In genomic region chr8:69749544-69750454, GRCm38 (mm10) we compare ENCODE assay signal across 8 mouse cellular contexts. TPM values are rescaled to one million over a fixed set of nuclear protein-coding genes. Genes with fewer than 3 reads are reported as not detected.
A peak's percentile ranks its signal among the peaks of the same experiment; 100 is the strongest.
DNase-seq lines count a peak whose midpoint lies in the region; ATAC-seq and TF ChIP-seq lines count a peak whose summit lies in the region.

Zfp963 (minus strand) TSS chr8:69749970.

- H3K79me2 ChIP-seq in MEL (ENCODE audit: control insufficient read depth, insufficient read depth, low read length, poor library complexity): peaks cover 2% of the 10 kb centered on the region; the same call in 1 of the 2 replicates

- H3K4me1 ChIP-seq in MEL (ENCODE audit: control insufficient read depth in 1 of 2, insufficient read depth in 2 of 2, low read length in 2 of 2): peaks cover 9 to 13% of the 10 kb centered on the region in 2 experiments
- H3K4me1 ChIP-seq in cerebellum, adult 2 months (ENCODE audit: control insufficient read depth, insufficient read depth, low read length): no peaks in the 10 kb centered on the region
- peaks cover 9% of the 10 kb centered on the region; the same call in 1 of the 2 replicates for H3K4me1 ChIP-seq in forebrain, postnatal 0 days (ENCODE audit: insufficient read depth)
- 0 out of 2 replicates have a peak, but pooled peaks cover 7% of the 10 kb centered on the region for H3K4me1 ChIP-seq in lung, embryonic 15.5 days

- TF ChIP-seq POLR2A in MEL (IDR thresholded peaks at IDR 0.05; ENCODE audit: control insufficient read depth in 1 of 2, insufficient read depth in 1 of 2, low read depth in 1 of 2, low read length in 2 of 2, poor library complexity in 1 of 2): peak; percentile 98 to 99
- peak; percentile 100 for TF ChIP-seq POLR2A in cerebellum, adult 2 months (IDR thresholded peaks at IDR 0.05; ENCODE audit: borderline replicate concordance, insufficient read depth, low read length)

- H3K4me3 ChIP-seq in MEL (ENCODE audit: control insufficient read depth in 1 of 2, insufficient read depth in 1 of 2, low read depth in 2 of 2, low read length in 2 of 2): peak within 1 kb of the TSS; percentile 83 to 97
- H3K4me3 ChIP-seq in cerebellum, adult 2 months (replicated peaks; ENCODE audit: insufficient read depth, low read depth, low read length): peak within 1 kb of the TSS; percentile 80
- H3K4me3 ChIP-seq in forebrain, postnatal 0 days (ENCODE audit: low read depth, low read length): peak within 1 kb of the TSS; percentile 59
- H3K4me3 ChIP-seq in lung, embryonic 15.5 days: peak within 1 kb of the TSS; percentile 70

- H3K9me3 ChIP-seq in MEL (replicated peaks; ENCODE audit: insufficient read depth, low read length): no peaks in the 10 kb centered on the region
- no peaks in the 10 kb centered on the region for H3K9me3 ChIP-seq in forebrain, postnatal 0 days (ENCODE audit: low read length)
- no peaks in the 10 kb centered on the region for H3K9me3 ChIP-seq in lung, embryonic 15.5 days

- TF ChIP-seq EP300 in MEL (IDR thresholded peaks at IDR 0.05; ENCODE audit: low read depth in 1 of 2, low read length in 2 of 2): 0 out of 4 replicates have a peak, but pooled peaks of 1 of the 2 experiments have one; percentile 19

- peak within 1 kb of the TSS; percentile 46 for H3K4me2 ChIP-seq in forebrain, postnatal 0 days (ENCODE audit: low read depth)
- peak within 1 kb of the TSS; percentile 47 for H3K4me2 ChIP-seq in lung, embryonic 15.5 days

- H3K9ac ChIP-seq in MEL (ENCODE audit: control insufficient read depth, low read depth, low read length, poor library complexity, severe bottlenecking): peak within 1 kb of the TSS; percentile 98
- H3K9ac ChIP-seq in forebrain, postnatal 0 days: peak within 1 kb of the TSS; percentile 86
- peak within 1 kb of the TSS; percentile 91 for H3K9ac ChIP-seq in lung, embryonic 15.5 days

- no peak for TF ChIP-seq CTCF in MEL (IDR thresholded peaks at IDR 0.05 in 2 of 3, conservative IDR thresholded peaks at IDR 0.05 in 1 of 3; ENCODE audit: control insufficient read depth in 1 of 3, insufficient read depth in 1 of 3, low read depth in 2 of 3, low read length in 3 of 3, poor library complexity in 1 of 3, severe bottlenecking in 1 of 3)
- no peak for TF ChIP-seq CTCF in cerebellum, adult 2 months (IDR thresholded peaks at IDR 0.05; ENCODE audit: borderline replicate concordance, insufficient read depth, low read depth, low read length)
- no peak for TF ChIP-seq CTCF in forebrain, postnatal 0 days (IDR thresholded peaks at IDR 0.05; ENCODE audit: low read depth)

- DNase-seq in MEL (ENCODE audit: low read depth, low spot score): peak; percentile 97
- DNase-seq in cerebellum, adult 2 months: peak; percentile 97 to 98
- peak; percentile 96 for DNase-seq in forebrain, postnatal 0 days
- DNase-seq in heart, postnatal 4 days: peak; percentile 97
- DNase-seq in layer of hippocampus, adult 8-10 months (ENCODE audit: low spot score in 2 of 2): peak; percentile 89 to 93
- peak; percentile 91 for DNase-seq in ovary, adult 18-20 months (ENCODE audit: low spot score)
- peak; percentile 95 for DNase-seq in thymus, postnatal 0 days (ENCODE audit: low spot score)

- H3K27ac ChIP-seq in MEL (ENCODE audit: control insufficient read depth, low read depth, low read length): peak within 1 kb of the TSS; percentile 92
- H3K27ac ChIP-seq in cerebellum, adult 2 months (ENCODE audit: insufficient read depth, low read length): peak within 1 kb of the TSS; percentile 97
- peak within 1 kb of the TSS; percentile 98 for H3K27ac ChIP-seq in forebrain, postnatal 0 days (ENCODE audit: low read depth, low read length)
- H3K27ac ChIP-seq in lung, embryonic 15.5 days: peak within 1 kb of the TSS; percentile 99

- no peaks in the 10 kb centered on the region for H3K27me3 ChIP-seq in MEL (ENCODE audit: control insufficient read depth in 1 of 2, insufficient read depth in 2 of 2, low read length in 2 of 2)
- H3K27me3 ChIP-seq in cerebellum, adult 2 months (ENCODE audit: control insufficient read depth, insufficient read depth, low read length): no peaks in the 10 kb centered on the region
- no peaks in the 10 kb centered on the region for H3K27me3 ChIP-seq in forebrain, postnatal 0 days (ENCODE audit: insufficient read depth, low read length)
- H3K27me3 ChIP-seq in lung, embryonic 15.5 days: no peaks in the 10 kb centered on the region

- ATAC-seq in forebrain, postnatal 0 days: peak; percentile 98
- ATAC-seq in lung, embryonic 15.5 days (ENCODE audit: borderline replicate concordance, extremely low read depth, low FRiP score, low TSS enrichment): peak; percentile 99

- peaks cover 0 to 10% of the 10 kb centered on the region in 2 experiments; a peak in 2 of 4 replicates for H3K36me3 ChIP-seq in MEL (ENCODE audit: control insufficient read depth in 1 of 2, insufficient read depth in 2 of 2, low read length in 2 of 2)
- no peaks in the 10 kb centered on the region; the same call in 1 of the 2 replicates for H3K36me3 ChIP-seq in forebrain, postnatal 0 days (ENCODE audit: insufficient read depth)
- no peaks in the 10 kb centered on the region for H3K36me3 ChIP-seq in lung, embryonic 15.5 days

- 3% methylated on average over 48 of the region's 48 CpGs for WGBS in cerebellum, adult 2 months
- WGBS in forebrain, postnatal 0 days: 4% methylated on average over 48 of the region's 48 CpGs
- WGBS in lung, embryonic 15.5 days: 3% methylated on average over 48 of the region's 48 CpGs

- no peak for TF ChIP-seq RAD21 in MEL (IDR thresholded peaks at IDR 0.05; ENCODE audit: low read depth, low read length)

TF ChIP-seq in MEL, 35 proteins besides CTCF, POLR2A, EP300 and RAD21 (continues in another document):
- TF ChIP-seq MAX (IDR thresholded peaks at IDR 0.05; ENCODE audit: low read length) (peak; percentile 44; the same call in 1 of the 2 replicates), MYC (IDR thresholded peaks at IDR 0.05; ENCODE audit: low read depth, low read length) (no peak), MXI1 (IDR thresholded peaks at IDR 0.05; ENCODE audit: low read depth, low read length) (peak; percentile 65; the same call in 1 of the 2 replicates), POLR2AphosphoS5 (IDR thresholded peaks at IDR 0.05; ENCODE audit: borderline replicate concordance, low read depth, low read length) (peak; percentile 89; the same call in 1 of the 2 replicates), E2F4 (IDR thresholded peaks at IDR 0.05; ENCODE audit: borderline replicate concordance, low read depth, low read length) (no peak), RCOR1 (IDR thresholded peaks at IDR 0.05; ENCODE audit: low read depth, low read length) (no peak), BHLHE40 (IDR thresholded peaks at IDR 0.05; ENCODE audit: borderline replicate concordance, low read depth, low read length) (no peak), ZKSCAN1 (IDR thresholded peaks at IDR 0.05; ENCODE audit: low read depth, low read length) (no peak), SIN3A (IDR thresholded peaks at IDR 0.05; ENCODE audit: low read length) (peak; percentile 79), GABPA (IDR thresholded peaks at IDR 0.05; ENCODE audit: low read depth, low read length) (0 out of 2 replicates have a peak, but pooled peaks have one; percentile 32), USF1 (IDR thresholded peaks at IDR 0.05; ENCODE audit: low read depth, low read length) (no peak), KAT2A (conservative IDR thresholded peaks at IDR 0.05; ENCODE audit: low read depth, low read length) (no peak; the same call in 1 of the 2 replicates), POLR2AphosphoS2 (IDR thresholded peaks at IDR 0.05; ENCODE audit: low read length) (peak; percentile 99), TCF12 (IDR thresholded peaks at IDR 0.05; ENCODE audit: low read depth, low read length) (peak; percentile 47; the same call in 1 of the 2 replicates), MAZ (IDR thresholded peaks at IDR 0.05; ENCODE audit: low read depth, low read length) (peak; percentile 61; the same call in 1 of the 2 replicates), JUND (IDR thresholded peaks at IDR 0.05; ENCODE audit: low read depth, low read length) (no peak), SMC3 (IDR thresholded peaks at IDR 0.05; ENCODE audit: low read depth, low read length) (no peak), UBTF (IDR thresholded peaks at IDR 0.05; ENCODE audit: borderline replicate concordance, insufficient read depth, low read depth, low read length) (no peak), ELF1 (IDR thresholded peaks at IDR 0.05; ENCODE audit: low read depth, low read length) (no peak), MYB (IDR thresholded peaks at IDR 0.05; ENCODE audit: low read depth, low read length) (no peak), CHD2 (IDR thresholded peaks at IDR 0.05; ENCODE audit: low read length) (no peak), ZC3H11A (IDR thresholded peaks at IDR 0.05; ENCODE audit: low read depth, low read length) (no peak), NRF1 (IDR thresholded peaks at IDR 0.05; ENCODE audit: insufficient read depth, low read depth, low read length, poor library complexity, severe bottlenecking) (peak; percentile 87), ZNF384 (IDR thresholded peaks at IDR 0.05; ENCODE audit: low read depth, low read length) (no peak; the same call in 1 of the 2 replicates), CHD1 (IDR thresholded peaks at IDR 0.05; ENCODE audit: low read depth, low read length) (no peak), ZMIZ1 (IDR thresholded peaks at IDR 0.05; ENCODE audit: low read depth, low read length) (peak; percentile 97), HCFC1 (IDR thresholded peaks at IDR 0.05; ENCODE audit: low read depth, low read length) (peak; percentile 76), TBP (IDR thresholded peaks at IDR 0.05; ENCODE audit: low read depth, low read length) (peak; percentile 63; the same call in 1 of the 2 replicates), NELFE (IDR thresholded peaks at IDR 0.05; ENCODE audit: low read depth, low read length) (peak; percentile 97), TAL1 (IDR thresholded peaks at IDR 0.05; ENCODE audit: low read length) (no peak), ETS1 (IDR thresholded peaks at IDR 0.05; ENCODE audit: low read depth, low read length) (peak; percentile 52; the same call in 1 of the 2 replicates)

RNA-seq across cellular contexts. Expression of gene Zfp963, which starts in this region (rescaled TPM):
- total RNA-seq in MEL (2012; rRNA removed): 0.46 and 0.65 TPM in 2 replicates
- polyA plus RNA-seq in MEL (2012; ENCODE audit: insufficient read depth in 1 of 2, insufficient read length in 2 of 2, low read depth in 1 of 2, low replicate concordance in 2 of 2, missing spikeins in 1 of 2): under 1 TPM in 1 of 2 experiments, not detected in 1; 0.95 TPM
- 6.3 TPM in 2 replicates for polyA plus RNA-seq in cerebellum, adult 2 months (2012; rRNA removed)
- 5.0 TPM in 2 replicates for total RNA-seq in forebrain, postnatal 0 days (2014; rRNA removed)
- polyA plus RNA-seq in forebrain, postnatal 0 days (2015; fragmentation: Nextera tagmentation; extraction: Ambion mirVana): 3.7 and 4.5 TPM in 2 replicates
- 1 to 10 TPM; 2.6 to 2.8 TPM for total RNA-seq in heart, postnatal 4 days (2021)
- total RNA-seq in layer of hippocampus, adult 8-10 months (2022): 1 to 10 TPM; 2.9 to 5.2 (median 3.6) TPM
- 6.6 and 7.0 TPM in 2 replicates for polyA plus RNA-seq in lung, embryonic 15.5 days (2015; fragmentation: Nextera tagmentation; extraction: Ambion mirVana)
- 5.3 and 5.4 TPM in 2 replicates for polyA plus RNA-seq in thymus, postnatal 0 days (2015; fragmentation: Nextera tagmentation; extraction: Ambion mirVana)

Comparison
In these comparisons a context has a peak if more than half of its experiments do, and no peak if none do; other contexts are left out.
1. Peak in every context shown above with its lines: DNase-seq, ATAC-seq, H3K4me3 ChIP-seq and H3K27ac ChIP-seq.
2. Peak in DNase-seq, H3K4me3 ChIP-seq, H3K27ac ChIP-seq and H3K9ac ChIP-seq in MEL; RNA of the gene not detected or under 1 TPM.